Mouse (Mus musculus) testis, adult 2 months (tissue): ENCODE measurements around the gene Rnf213. TPM values are rescaled to one million over a fixed set of nuclear protein-coding genes. Genes with fewer than 3 reads are reported as not detected.

ENCODE experiments used
- H3K27ac ChIP-seq: fragments of 200-500 bp; 2 replicates; pipeline ENCODE4 v1.5.1; 2012; ENCODE audit warnings: low read depth, low read length; ENCODE audit not compliant: control insufficient read depth, insufficient read depth
- H3K27me3 ChIP-seq: fragments of 200-500 bp; 2 replicates; pipeline ENCODE4 v1.6.1; 2012; ENCODE audit warnings: mild to moderate bottlenecking, low read length, moderate library complexity; ENCODE audit not compliant: control insufficient read depth, insufficient read depth
- H3K36me3 ChIP-seq: fragments of 200-500 bp; 2 replicates; pipeline ENCODE4 v1.6.1; 2012; ENCODE audit warnings: mild to moderate bottlenecking, low read length; ENCODE audit not compliant: control insufficient read depth, insufficient read depth
- H3K4me1 ChIP-seq: fragments of 200-500 bp; 2 replicates; pipeline ENCODE4 v1.6.1; 2012; ENCODE audit warnings: low read length; ENCODE audit not compliant: control insufficient read depth, insufficient read depth
- H3K4me3 ChIP-seq: fragments of 200-500 bp; 2 replicates; pipeline ENCODE4 v1.5.1; 2012; ENCODE audit warnings: low read depth, mild to moderate bottlenecking, low read length, moderate library complexity, mixed read lengths; ENCODE audit not compliant: control insufficient read depth
- CTCF ChIP-seq: fragments of 200-500 bp; IDR thresholded peaks from 2 replicates; pipeline ENCODE4 v1.5.1; 2012; ENCODE audit warnings: low read depth, mild to moderate bottlenecking, inconsistent platforms, low read length, moderate library complexity; ENCODE audit not compliant: control insufficient read depth, insufficient read depth, insufficient replicate concordance
- POLR2A ChIP-seq: fragments of 200-500 bp; IDR thresholded peaks from 2 replicates; pipeline ENCODE4 v1.6.1; 2012; ENCODE audit warnings: low read depth, mild to moderate bottlenecking, inconsistent platforms, low read length, moderate library complexity; ENCODE audit not compliant: control insufficient read depth
- polyA plus RNA-seq: library from polyadenylated mRNA; depleted of rRNA; stranded (reverse); fragments of >200 nt; gene quantifications from 2 replicates; pipeline ENCODE4 v1.2.3, GENCODE M21; 2012

Gene Rnf213
- polyA plus RNA-seq, 1 experiment, result 3.9 TPM

- H3K27ac ChIP-seq, result peak within 1 kb of the TSS; percentile 56
- H3K36me3 ChIP-seq, result no peaks in the 10 kb centered on the region
- peaks cover 10% of the 10 kb centered on the region for H3K4me1 ChIP-seq
- H3K4me3 ChIP-seq, result peak within 1 kb of the TSS; percentile 87
- peak; percentile 60; the same call in 1 of the 2 replicates for TF ChIP-seq POLR2A
- no peak for TF ChIP-seq CTCF
- no peaks in the 10 kb centered on the region for H3K27me3 ChIP-seq
Observed at GRCm38 (mm10) chr11:119355443-119356385, 37.2 kb upstream of the Rnf213 start, which contains the start of the genes Sgsh and Slc26a11. Gene Sgsh, minus strand, starts transcription at chr11:119355536. Gene Slc26a11, plus strand, starts transcription at chr11:119355557.

DNA sequence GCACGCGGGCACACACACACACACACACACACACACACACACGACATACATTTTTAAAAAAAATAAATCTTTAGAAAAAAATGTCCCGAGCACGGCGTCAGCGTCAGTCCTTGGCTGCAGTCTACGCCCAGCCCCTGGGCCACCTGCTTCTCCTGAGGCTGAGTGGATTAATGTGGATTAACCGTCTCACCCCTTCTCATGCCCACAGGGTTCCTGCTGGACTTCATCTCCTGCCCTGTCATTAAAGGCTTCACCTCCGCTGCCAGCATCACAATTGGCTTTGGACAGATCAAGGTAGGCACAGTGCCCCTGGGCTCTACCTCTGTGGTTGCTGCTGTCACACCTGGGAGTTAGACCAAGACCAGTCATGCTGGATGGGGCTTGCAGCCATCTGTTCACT lies 33.8 kb upstream of the Rnf213 start:
- Histone ChIP-seq H3K36me3 (no peaks in the 10 kb centered on the region), H3K4me1 (peaks cover 10% of the 10 kb centered on the region), H3K4me3 (no peak overlapping the region), H3K27ac (no peak overlapping the region), H3K27me3 (no peaks in the 10 kb centered on the region)
- TF ChIP-seq CTCF (no peak), POLR2A (no peak; the same call in 1 of the 2 replicates)

GRCm38 (mm10) chr11:119362769-119363533 lies 29.9 kb upstream of the Rnf213 start:
- Histone ChIP-seq H3K27ac (no peak overlapping the region), H3K27me3 (no peaks in the 10 kb centered on the region), H3K4me3 (no peak overlapping the region), H3K4me1 (no peaks in the 10 kb centered on the region), H3K36me3 (no peaks in the 10 kb centered on the region)
- TF ChIP-seq POLR2A (no peak), CTCF (no peak)

DNA sequence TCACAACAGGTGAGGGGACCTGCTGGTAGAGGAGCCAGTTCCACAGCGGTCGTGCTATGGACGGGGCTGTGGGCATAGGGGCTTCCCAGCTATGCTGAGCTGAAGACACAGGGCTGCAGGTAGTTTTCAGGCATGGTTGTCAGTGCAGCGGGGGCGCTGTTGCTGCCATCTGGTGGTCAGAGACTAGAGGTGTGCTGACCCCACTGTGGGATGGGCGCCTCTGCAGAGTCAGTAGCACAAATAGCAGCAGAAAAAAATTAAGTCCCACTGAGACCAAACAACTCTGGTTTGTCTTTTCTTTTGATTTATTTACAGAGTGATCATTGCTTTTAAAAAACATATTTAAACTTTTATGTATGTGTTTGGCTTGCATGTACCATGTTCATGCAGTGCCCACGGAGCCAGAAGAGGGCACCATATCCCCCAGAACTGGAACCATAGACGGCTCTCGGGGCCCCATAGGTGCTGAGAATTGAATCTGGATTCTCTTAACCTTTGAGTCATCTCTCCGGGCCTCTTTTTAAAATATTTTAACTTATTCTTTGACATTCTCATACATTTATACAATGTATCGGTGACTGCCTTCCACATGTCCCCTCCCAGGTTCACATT lies 29.3 kb upstream of the Rnf213 start:
- Histone ChIP-seq H3K36me3 (no peaks in the 10 kb centered on the region), H3K27ac (no peak overlapping the region), H3K4me1 (no peaks in the 10 kb centered on the region), H3K4me3 (no peak overlapping the region), H3K27me3 (no peaks in the 10 kb centered on the region)
- TF ChIP-seq CTCF (peak; percentile 78; the same call in 1 of the 2 replicates), POLR2A (no peak)

DNA sequence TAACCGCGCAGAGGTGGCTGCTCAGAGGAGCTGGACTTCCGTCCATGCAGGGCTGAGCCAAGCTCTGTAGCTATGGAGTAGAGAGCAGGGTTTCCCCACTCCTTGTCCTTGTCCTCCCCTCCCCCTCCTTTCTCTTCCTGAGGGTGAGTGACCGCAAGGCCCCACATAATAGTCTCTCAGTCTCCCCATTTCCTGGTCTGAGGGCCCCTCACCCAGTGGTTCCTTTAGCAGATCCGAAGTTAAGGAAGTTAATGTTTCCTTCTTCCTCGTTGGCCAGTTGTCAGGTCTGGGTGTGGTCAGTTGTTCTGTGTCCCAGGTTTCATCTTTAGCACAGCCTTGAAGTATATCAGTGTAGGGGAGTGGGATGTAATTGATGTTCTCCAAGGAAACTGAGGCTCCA lies 17.5 kb upstream of the Rnf213 start:
- H3K27ac ChIP-seq, result no peak overlapping the region
- no peaks in the 10 kb centered on the region for H3K36me3 ChIP-seq
- H3K4me3 ChIP-seq, result no peak overlapping the region
- TF ChIP-seq POLR2A, result no peak
- TF ChIP-seq CTCF, result no peak
- no peaks in the 10 kb centered on the region for H3K27me3 ChIP-seq
- H3K4me1 ChIP-seq, result no peaks in the 10 kb centered on the region

GRCm38 (mm10) chr11:119377326-119377725 lies 15.6 kb upstream of the Rnf213 start:
- Histone ChIP-seq H3K27ac (no peak overlapping the region), H3K4me3 (no peak overlapping the region), H3K36me3 (no peaks in the 10 kb centered on the region), H3K4me1 (no peaks in the 10 kb centered on the region), H3K27me3 (no peaks in the 10 kb centered on the region)
- no peak for TF ChIP-seq CTCF
- TF ChIP-seq POLR2A, result no peak

GRCm38 (mm10) chr11:119378551-119378950 lies 14.3 kb upstream of the Rnf213 start:
- no peaks in the 10 kb centered on the region for H3K36me3 ChIP-seq
- no peaks in the 10 kb centered on the region for H3K4me1 ChIP-seq
- no peak overlapping the region for H3K4me3 ChIP-seq
- no peaks in the 10 kb centered on the region for H3K27me3 ChIP-seq
- H3K27ac ChIP-seq, result no peak overlapping the region
- TF ChIP-seq POLR2A, result no peak
- TF ChIP-seq CTCF, result no peak
